Mouse (Mus musculus) MEL-GATA-1-ER (cell line): Measurements from ENCODE around the gene Dner.

Experiments used
- DNase-seq: peaks from one replicate; pipeline ENCODE4 v3.0.0-alpha.2; 2012; ENCODE audit warnings: low read depth; ENCODE audit errors: extremely low read depth

Dner gene

DNA sequence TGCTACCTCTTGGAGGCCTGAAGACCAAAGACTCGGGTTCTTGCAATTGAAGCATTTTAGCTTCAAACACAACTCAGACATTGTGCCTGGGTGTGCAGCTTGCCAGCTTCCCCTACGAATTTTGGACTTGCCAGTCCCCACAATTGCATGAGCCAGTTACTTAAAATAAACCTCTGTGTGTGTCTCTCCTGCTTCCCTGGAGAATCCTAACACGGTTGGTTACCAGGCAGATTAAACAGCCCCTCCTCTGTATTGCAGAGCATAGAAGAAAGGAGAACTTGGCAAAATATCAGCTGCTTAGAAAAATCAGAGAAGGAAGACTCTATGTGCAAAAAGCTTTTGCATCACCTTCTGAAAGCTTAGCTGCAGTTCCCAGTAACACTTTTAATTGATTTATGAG, 252.4 kb downstream of the Dner start:
- no peak for DNase-seq

DNA sequence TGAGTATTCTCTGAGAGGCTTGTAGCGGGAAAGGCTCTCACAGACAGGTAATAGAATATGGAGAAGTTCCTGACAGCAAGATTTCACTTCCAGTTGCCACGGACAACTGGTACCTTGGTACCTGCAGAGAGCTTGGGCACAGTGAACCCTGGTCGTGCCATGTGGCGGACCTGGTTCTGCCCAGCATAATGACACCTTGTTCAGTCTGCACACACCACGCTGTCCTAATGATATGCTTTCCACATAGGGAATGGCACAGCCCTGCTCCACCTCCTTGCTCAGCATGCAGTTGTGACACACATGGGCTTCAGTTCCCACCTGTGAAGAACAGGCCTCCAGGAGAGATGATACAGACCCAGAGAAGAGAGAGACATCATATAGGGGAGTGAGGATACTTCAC, 253.0 kb downstream of the Dner start:
- DNase-seq: no peak

DNA sequence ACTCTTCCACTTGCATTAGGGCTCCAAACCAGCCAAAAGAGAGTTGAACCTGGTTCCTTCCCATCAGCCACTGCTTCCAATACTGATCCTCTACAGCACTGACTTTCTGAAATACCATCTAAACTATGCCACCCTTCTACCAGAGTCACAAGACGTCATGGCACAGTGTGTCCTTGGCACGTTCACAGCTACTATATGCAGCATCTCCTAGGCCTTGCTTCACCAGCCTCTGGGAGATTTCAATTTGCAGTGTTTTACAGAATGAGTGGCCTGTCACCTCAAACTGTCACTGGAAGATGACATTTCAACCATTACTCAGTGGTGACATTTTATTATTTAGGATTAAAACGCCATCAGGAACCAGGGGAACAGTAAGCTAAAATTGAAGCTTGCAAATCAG, 254.6 kb downstream of the Dner start:
- no peak for DNase-seq

DNA sequence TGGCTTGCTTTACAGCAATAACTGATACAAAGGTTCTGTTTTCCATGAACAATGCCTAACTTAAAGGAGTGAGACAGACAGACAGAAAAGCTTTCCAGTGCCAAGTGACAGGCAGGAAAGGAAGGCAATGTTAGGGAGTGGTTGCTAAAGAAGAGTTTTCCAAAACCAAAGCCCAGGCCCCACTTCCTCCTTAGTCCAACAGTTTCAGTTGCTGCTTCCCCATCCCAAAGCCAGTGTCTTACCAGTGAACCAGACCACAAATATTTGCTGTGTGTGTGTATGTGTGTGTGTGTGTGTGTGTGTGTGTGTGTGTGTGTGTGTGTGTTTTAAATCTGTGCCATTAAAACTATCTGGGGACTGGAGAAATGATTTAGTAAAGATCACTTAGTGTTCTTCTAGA, 258.5 kb downstream of the Dner start:
- DNase-seq: no peak

- DNase-seq: no peak
Measured at GRCm38 (mm10) chr1:84436281-84436680, 259.7 kb downstream of the Dner start.

- DNase-seq: no peak
Measured at GRCm38 (mm10) chr1:84433291-84433980, 262.6 kb downstream of the Dner start.

GRCm38 (mm10) chr1:84432311-84432710, 263.7 kb downstream of the Dner start:
- no peak for DNase-seq

DNA sequence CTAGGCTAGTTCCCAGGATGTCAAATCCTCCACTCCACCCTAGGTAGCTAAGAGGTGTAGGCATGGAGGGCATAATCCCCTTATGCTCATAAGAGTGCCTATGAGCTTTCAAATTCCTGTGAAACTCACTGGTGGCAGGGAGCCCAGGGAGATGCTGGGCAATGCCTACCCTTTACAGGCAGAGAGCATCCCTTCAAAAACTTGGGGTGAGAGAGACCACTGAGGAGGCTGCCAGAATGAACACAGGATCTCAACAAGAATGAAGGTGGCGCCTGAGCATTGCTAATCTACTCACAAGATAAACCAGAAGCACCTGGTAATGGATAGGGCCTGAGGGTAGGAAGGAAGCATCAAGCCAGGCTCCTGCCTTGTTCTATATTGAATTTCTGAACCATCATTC, 267.7 kb downstream of the Dner start:
- no peak for DNase-seq

DNA sequence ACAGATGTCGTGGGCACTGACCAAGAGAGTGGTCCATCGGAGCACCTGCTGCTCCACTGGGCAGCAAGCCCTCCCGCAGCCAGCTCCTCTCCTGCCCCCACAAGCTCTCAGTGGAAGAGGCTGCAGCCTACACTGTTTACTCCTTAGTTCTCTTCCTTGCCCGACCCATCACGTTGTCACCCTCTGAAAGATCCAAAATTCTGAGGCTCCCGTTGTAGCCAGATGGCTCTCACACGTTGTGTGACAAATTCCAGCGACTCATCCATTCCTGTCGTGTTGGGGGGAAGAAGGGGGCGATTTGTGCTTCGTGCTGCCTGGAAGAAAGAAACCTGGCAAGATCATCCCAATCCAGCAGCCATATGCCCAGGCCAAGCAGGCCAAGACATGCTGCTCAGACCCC, 268.3 kb downstream of the Dner start:
- no peak for DNase-seq

DNA sequence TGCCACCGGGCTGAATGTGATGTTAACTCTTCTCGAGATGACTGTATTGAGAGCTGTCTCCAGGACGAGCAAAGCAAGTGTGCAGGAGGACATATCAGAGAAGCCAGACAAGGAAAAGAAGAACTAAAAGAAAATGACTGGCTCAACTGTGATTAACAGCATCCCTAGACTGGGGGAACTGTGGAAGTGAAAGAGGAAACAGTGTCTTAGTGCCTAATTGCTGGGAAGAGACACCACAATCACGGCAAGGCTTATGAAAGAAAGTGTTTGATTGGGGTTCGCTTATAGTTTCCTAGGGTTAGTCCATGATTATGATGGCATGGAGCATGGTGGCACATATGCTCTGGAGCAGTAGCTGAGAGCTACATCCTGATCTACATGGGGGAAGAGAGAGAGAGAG, 269.3 kb downstream of the Dner start:
- DNase-seq: no peak

DNA sequence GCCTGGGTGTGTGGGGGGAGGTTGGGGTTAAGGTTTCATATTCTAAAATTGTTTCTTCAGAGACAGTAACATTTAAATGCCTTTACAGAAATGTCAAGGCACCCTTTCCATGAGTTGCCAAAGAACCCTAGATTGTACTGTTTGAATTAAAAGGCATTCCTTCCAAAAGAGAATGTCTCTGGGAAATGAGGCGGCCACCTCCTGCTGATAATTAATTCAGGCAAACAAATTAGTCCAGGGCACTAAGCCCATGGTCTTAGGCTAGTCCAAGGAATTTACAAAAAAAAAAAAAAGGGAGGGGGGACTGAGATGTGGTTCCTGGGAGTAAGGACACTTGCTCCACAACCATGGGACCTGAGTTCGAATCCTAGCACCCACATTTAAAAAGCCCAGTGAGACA, 273.1 kb downstream of the Dner start:
- DNase-seq: no peak

GRCm38 (mm10) chr1:84421845-84422244, 274.2 kb downstream of the Dner start:
- no peak for DNase-seq

DNA sequence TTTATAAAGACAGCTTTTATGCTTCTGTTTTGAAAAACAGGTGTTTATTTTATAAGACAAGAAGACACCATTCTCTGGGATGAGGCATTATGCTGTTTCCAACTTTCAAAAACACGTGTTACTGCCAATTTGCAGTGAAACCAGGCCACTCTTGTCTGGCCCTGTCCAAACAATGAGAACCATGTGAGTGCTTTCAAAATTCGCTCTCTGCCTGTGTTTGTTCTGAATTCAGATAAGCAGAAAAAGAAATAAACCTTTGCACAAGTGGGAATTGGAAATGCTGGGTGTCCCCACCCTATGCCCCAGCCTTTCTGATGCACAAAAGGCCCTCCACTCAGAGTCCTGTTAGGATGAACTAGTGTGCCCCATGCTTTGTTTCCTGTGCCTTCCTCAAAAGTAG, 276.6 kb downstream of the Dner start:
- DNase-seq: no peak

DNA sequence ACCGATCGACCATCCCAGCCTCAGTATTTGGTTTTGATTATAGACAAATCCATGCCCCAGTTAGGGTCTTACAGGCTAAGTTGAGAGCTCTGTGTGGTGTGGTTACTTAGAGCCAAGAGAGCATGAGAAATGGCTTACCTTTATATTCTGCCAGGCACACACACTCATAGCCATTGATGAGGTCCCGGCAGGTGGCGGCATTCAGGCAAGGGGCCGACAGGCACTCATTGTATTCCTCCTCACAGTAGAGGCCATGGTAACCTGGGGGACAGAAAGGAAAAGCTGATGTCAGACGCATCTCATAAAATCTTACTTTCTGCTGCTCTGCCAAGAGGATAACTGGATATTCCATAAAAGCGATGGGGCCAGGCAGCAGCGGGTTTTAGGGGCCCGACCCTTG, 277.5 kb downstream of the Dner start:
- no peak for DNase-seq

- DNase-seq: no peak
Measured at GRCm38 (mm10) chr1:84417761-84418238, 278.2 kb downstream of the Dner start.

DNA sequence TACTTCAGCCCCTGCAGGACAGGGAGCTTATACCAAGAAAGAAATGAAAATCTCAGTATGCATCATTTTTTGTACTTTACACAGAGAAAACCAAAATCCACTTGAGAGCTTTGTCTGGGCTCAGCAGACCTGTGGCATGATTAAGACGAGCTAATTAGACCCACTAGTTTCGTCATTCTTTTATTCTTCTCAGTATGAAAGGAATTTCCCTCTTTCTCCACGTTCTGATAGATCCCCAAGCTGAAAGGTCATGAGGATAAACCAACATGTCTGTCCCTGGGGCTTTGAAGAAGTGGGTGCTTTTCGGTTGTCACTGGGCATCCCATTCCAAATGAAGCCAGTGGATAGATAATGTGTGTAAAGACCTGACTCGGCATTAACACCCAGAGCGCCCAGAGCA, 278.7 kb downstream of the Dner start:
- DNase-seq: no peak

GRCm38 (mm10) chr1:84414464-84414863, 281.6 kb downstream of the Dner start:
- DNase-seq: no peak

GRCm38 (mm10) chr1:84409514-84409913, 286.5 kb downstream of the Dner start:
- no peak for DNase-seq

- DNase-seq: no peak
Measured at GRCm38 (mm10) chr1:84408873-84409272, 287.1 kb downstream of the Dner start.

- DNase-seq: no peak
Measured at GRCm38 (mm10) chr1:84406891-84407290, 289.1 kb downstream of the Dner start.

GRCm38 (mm10) chr1:84405551-84406290, 290.3 kb downstream of the Dner start:
- DNase-seq: no peak

DNA sequence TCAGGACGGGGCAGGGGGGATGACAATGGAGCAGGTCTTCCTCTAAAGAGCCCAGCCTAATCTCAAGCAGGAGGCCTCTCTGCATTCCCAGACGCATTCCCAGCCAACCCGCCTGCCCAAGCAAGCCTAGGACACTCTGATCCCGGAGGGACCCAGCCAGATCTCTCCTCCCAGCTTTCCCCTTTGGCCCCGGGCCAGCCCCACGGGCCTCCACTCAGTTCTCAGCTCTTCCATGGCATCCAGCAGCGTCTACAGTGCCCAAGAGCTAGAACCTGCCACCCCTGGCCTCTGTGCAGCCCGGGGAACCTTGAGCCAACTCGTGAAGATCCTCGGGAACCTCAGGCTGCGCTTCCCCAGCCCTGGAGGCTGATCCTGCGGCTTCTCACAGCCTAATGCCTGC, 291.1 kb downstream of the Dner start:
- DNase-seq: no peak

DNA sequence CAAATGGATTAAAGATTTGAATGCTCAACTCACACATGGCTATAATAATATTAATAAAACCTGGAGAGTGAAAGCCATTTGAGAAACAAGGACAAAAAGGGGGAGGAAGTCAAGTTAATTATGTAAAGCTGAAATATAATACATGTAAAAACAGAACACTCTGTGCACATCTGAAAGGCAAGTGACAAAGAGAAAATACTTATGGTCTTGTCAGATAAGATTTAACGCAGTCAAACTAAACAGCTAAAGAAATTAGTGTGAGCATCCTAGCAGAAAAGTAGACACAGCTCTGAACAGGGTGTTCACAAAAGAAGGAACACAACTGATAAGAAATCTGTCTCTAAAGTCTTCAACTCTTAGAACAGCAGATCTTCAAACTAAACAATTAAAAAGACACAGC, 293.9 kb downstream of the Dner start:
- no peak for DNase-seq
